Mouse (Mus musculus) liver, adult (tissue): ENCODE data around the gene Lama2.

Experiments used
- GATA4 ChIP-seq: IDR thresholded peaks from 2 replicates; pipeline ENCODE4 v1.6.1; 2014; ENCODE audit warnings: mild to moderate bottlenecking, low read length; ENCODE audit not compliant: insufficient replicate concordance

The Lama2 gene

GRCm38 (mm10) chr10:27468274-27468673 is 151.3 kb downstream of the Lama2 start:
- no peak for TF ChIP-seq GATA4

GRCm38 (mm10) chr10:27413583-27414465 is 205.7 kb downstream of the Lama2 start:
- TF ChIP-seq GATA4: no peak

DNA sequence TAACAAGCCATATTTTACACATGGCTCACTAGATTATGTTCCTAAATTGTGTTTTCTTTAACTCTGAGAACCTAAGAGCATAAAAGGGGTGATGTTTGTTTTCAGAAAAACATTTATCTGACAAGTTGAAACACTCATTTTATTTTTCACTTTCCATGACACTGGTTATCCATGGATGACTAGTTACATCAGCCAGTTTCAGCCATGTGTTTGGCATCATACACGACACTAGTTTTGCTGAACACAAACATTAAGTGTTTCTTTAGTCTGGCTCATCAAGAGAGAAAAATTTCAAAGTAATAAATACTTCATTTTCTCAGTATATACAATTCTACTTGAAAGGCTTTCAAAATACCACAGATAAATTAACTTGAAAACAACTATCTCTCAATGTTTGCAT is 228.8 kb downstream of the Lama2 start:
- TF ChIP-seq GATA4: no peak

GRCm38 (mm10) chr10:27387531-27387930 is 232.0 kb downstream of the Lama2 start:
- no peak for TF ChIP-seq GATA4

DNA sequence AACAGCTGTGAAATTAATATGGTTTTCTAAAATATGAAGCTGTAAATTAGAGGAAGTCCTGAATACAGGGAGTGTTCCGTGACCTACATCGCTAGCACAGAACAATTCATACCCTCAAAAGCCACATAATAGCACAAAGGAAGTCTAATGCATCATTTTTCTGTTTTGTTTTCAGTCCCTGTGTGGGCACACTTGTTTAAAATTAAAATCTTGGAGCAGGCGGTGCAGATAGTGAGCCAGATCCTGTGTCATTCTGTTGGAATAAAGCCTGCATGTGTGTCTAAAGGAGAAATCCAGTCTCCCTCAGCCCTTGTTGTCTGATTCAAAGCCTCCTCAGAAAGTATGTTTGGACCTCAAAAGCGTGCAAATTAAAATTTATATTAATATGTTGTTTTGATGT is 234.9 kb downstream of the Lama2 start:
- no peak for TF ChIP-seq GATA4

- no peak for TF ChIP-seq GATA4
Measured at GRCm38 (mm10) chr10:27382887-27383609, 236.5 kb downstream of the Lama2 start.

GRCm38 (mm10) chr10:27378286-27378685 is 241.3 kb downstream of the Lama2 start:
- no peak for TF ChIP-seq GATA4

- no peak for TF ChIP-seq GATA4
Measured at GRCm38 (mm10) chr10:27344278-27344677, 275.3 kb downstream of the Lama2 start.

- TF ChIP-seq GATA4: no peak
Measured at GRCm38 (mm10) chr10:27322410-27322990, 297.1 kb downstream of the Lama2 start.

DNA sequence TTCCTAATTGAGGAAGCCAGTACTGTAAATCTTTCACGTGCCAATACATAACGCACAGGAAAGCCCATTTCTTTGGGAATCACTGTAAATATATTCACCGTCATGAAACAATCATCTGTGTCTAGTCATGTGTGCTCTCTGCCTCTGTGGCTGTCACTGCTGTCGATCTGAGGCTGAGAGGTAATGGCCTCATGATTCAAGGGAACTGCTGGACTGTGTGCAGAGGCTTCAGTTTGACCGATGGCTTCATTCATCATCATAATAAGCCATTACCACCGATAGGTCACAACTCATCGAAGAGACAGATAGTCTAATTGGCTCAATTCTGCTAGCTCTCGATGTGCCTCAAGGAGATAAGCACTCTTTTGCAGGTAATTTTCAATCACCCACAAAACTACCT is 312.1 kb downstream of the Lama2 start:
- TF ChIP-seq GATA4: no peak

DNA sequence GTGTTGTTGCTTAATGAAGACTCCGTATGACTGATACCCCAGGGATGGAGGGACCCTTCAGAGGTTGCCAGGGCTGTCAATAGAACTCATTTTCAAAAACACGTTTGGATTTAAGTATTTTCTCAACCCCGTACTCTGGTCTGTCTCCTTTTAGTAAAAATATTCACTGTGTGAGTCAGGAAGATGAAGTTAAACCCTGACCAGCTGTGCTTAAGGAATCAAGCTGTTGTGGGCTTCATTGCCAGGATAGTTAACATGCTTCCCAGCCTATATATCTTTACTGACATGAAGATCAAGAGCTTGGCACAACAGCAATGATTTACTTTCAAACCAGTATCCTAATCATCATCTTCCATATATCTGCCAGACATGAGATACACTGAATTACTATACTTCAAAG is 314.3 kb downstream of the Lama2 start:
- TF ChIP-seq GATA4: no peak

DNA sequence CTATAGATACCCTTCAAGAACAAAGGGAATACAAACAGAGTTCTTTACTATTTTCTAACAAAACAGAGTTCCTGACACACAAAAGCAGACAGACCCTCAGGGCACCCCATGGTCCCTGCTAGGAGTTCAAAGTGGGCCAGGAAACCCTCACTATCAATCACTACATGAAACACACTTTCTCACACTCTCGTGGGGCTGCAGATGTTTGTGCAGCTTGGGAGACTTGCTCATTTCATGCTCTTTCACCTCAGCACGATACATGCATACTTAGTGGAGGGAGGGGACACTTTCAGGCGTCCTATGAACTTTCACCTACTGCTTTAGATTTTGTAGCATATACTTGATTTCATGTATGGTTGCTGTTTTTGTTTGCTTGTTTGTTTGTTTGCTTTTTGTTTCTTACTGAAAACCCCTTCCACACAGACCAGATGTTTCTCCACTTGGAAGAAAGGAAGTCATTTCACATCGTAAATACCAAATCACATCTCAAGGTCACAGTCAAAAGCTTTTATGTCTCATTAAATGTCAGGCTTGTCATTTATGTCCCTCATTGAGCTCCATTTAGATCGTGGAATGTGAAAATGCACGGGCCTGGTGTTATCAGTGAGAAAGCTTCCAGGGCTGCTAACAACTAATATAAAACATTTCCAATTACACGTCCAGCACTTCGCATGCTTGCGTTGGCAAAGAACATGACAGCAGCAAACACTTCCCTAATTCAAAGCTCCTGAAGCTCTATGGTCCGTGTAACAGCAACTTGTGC is 334.3 kb downstream of the Lama2 start:
- TF ChIP-seq GATA4: no peak

GRCm38 (mm10) chr10:27267432-27267831 is 352.1 kb downstream of the Lama2 start:
- TF ChIP-seq GATA4: no peak

- no peak for TF ChIP-seq GATA4
Measured at GRCm38 (mm10) chr10:27265812-27266211, 353.7 kb downstream of the Lama2 start.

- TF ChIP-seq GATA4: no peak
Measured at GRCm38 (mm10) chr10:27264713-27265112, 354.8 kb downstream of the Lama2 start.
